Comparison of ENCODE assay signal across 19 mouse cellular contexts in genomic region chr1:91624028-91624427, GRCm38 (mm10).
DNase-seq lines count a peak whose midpoint lies in the region; ATAC-seq and TF ChIP-seq lines count a peak whose summit lies in the region.
"Had no signal": no experiment of that assay in that cellular context is flagged by ENCODE, and none has a peak within 500 bp of the region (broad histone marks: within the 10 kb centered on the region; RNA-seq: fewer than 3 reads in every experiment).

No protein-coding gene starts in this region.

- no peak for TF ChIP-seq CTCF in forebrain, postnatal 0 days (IDR thresholded peaks at IDR 0.05; ENCODE audit: low read depth)
- TF ChIP-seq CTCF in midbrain, postnatal 0 days (IDR thresholded peaks at IDR 0.05) = no peak

- no peak overlapping the region for H3K4me2 ChIP-seq in forebrain, postnatal 0 days (ENCODE audit: low read depth)
- no peak overlapping the region for H3K4me2 ChIP-seq in forebrain, embryonic 15.5 days (replicated peaks)
- no peak overlapping the region for H3K4me2 ChIP-seq in midbrain, postnatal 0 days (ENCODE audit: low read depth, low read length, poor library complexity, severe bottlenecking)
- H3K4me2 ChIP-seq in midbrain, embryonic 13.5 days (replicated peaks) = no peak overlapping the region
- H3K4me2 ChIP-seq in limb, embryonic 12.5 days = no peak overlapping the region
- H3K4me2 ChIP-seq in stomach, embryonic 16.5 days (ENCODE audit: low read depth, low read length) = no peak overlapping the region
- H3K4me2 ChIP-seq: heart, embryonic 11.5 days; liver, embryonic 12.5 days; neural tube, embryonic 15.5 days had no signal

- H3K4me3 ChIP-seq in forebrain, postnatal 0 days (ENCODE audit: low read depth, low read length) = no peak overlapping the region
- no peak overlapping the region for H3K4me3 ChIP-seq in forebrain, embryonic 15.5 days
- no peak overlapping the region for H3K4me3 ChIP-seq in midbrain, postnatal 0 days (ENCODE audit: low read depth, low read length)
- H3K4me3 ChIP-seq in midbrain, embryonic 13.5 days (replicated peaks) = no peak overlapping the region
- no peak overlapping the region for H3K4me3 ChIP-seq in limb, embryonic 12.5 days (replicated peaks)
- no peak overlapping the region for H3K4me3 ChIP-seq in stomach, embryonic 16.5 days (replicated peaks; ENCODE audit: low read length)
- H3K4me3 ChIP-seq: hindbrain, embryonic 10.5 days; liver, embryonic 12.5 days; neural tube, embryonic 15.5 days had no signal

- ATAC-seq in forebrain, postnatal 0 days = 0 out of 2 replicates have a peak, but pooled peaks have one; percentile 24
- no peak for ATAC-seq in forebrain, embryonic 15.5 days (replicated peaks)
- no peak for ATAC-seq in midbrain, postnatal 0 days (ENCODE audit: low FRiP score)
- ATAC-seq in midbrain, embryonic 13.5 days = no peak
- ATAC-seq in limb, embryonic 12.5 days (ENCODE audit: insufficient number of reproducible peaks, insufficient read depth, low FRiP score, low TSS enrichment, low read depth) = no peak
- no peak for ATAC-seq in stomach, embryonic 16.5 days (ENCODE audit: insufficient read depth, low FRiP score)
- ATAC-seq: CD4-positive, CD25-positive, alpha-beta regulatory T cell, adult 4 months; forebrain, embryonic 16.5 days; liver, embryonic 12.5 days had no signal

- no peak overlapping the region for H3K9ac ChIP-seq in forebrain, postnatal 0 days
- no peak overlapping the region for H3K9ac ChIP-seq in forebrain, embryonic 15.5 days (replicated peaks)
- H3K9ac ChIP-seq in midbrain, postnatal 0 days (replicated peaks; ENCODE audit: low read length, poor library complexity, severe bottlenecking) = no peak overlapping the region
- no peak overlapping the region for H3K9ac ChIP-seq in midbrain, embryonic 13.5 days (replicated peaks)
- H3K9ac ChIP-seq in limb, embryonic 12.5 days (replicated peaks) = no peak overlapping the region
- 0 out of 2 replicates have a peak overlapping the region, but pooled peaks have one; percentile 18 for H3K9ac ChIP-seq in stomach, embryonic 16.5 days (ENCODE audit: low read length)
- H3K9ac ChIP-seq: liver, embryonic 12.5 days; neural tube, embryonic 15.5 days had no signal

- no peaks in the 10 kb centered on the region for H3K36me3 ChIP-seq in forebrain, postnatal 0 days (ENCODE audit: insufficient read depth)
- H3K36me3 ChIP-seq in forebrain, embryonic 15.5 days = no peaks in the 10 kb centered on the region
- H3K36me3 ChIP-seq in midbrain, postnatal 0 days (ENCODE audit: insufficient read depth, low read length) = no peaks in the 10 kb centered on the region
- H3K36me3 ChIP-seq in midbrain, embryonic 13.5 days = no peaks in the 10 kb centered on the region
- no peaks in the 10 kb centered on the region for H3K36me3 ChIP-seq in limb, embryonic 12.5 days
- no peaks in the 10 kb centered on the region for H3K36me3 ChIP-seq in stomach, embryonic 16.5 days (ENCODE audit: control insufficient read depth, insufficient read depth, low read length)
- H3K36me3 ChIP-seq: hindbrain, embryonic 10.5 days; liver, embryonic 12.5 days; neural tube, embryonic 15.5 days had no signal

- H3K4me1 ChIP-seq in forebrain, postnatal 0 days (ENCODE audit: insufficient read depth) = peaks cover 2% of the 10 kb centered on the region; the same call in 1 of the 2 replicates
- H3K4me1 ChIP-seq in forebrain, embryonic 15.5 days = no peaks in the 10 kb centered on the region; the same call in 1 of the 2 replicates
- H3K4me1 ChIP-seq in midbrain, postnatal 0 days (ENCODE audit: insufficient read depth, low read length) = no peaks in the 10 kb centered on the region
- no peaks in the 10 kb centered on the region for H3K4me1 ChIP-seq in midbrain, embryonic 13.5 days (replicated peaks)
- peaks cover 32% of the 10 kb centered on the region for H3K4me1 ChIP-seq in limb, embryonic 12.5 days (replicated peaks)
- 0 out of 2 replicates have a peak, but pooled peaks cover 8% of the 10 kb centered on the region for H3K4me1 ChIP-seq in stomach, embryonic 16.5 days (ENCODE audit: control insufficient read depth, insufficient read depth, low read length)
- H3K4me1 ChIP-seq: liver, embryonic 12.5 days; neural tube, embryonic 15.5 days had no signal

- no peak overlapping the region for H3K27ac ChIP-seq in forebrain, postnatal 0 days (ENCODE audit: low read depth, low read length)
- H3K27ac ChIP-seq in forebrain, embryonic 15.5 days (replicated peaks) = no peak overlapping the region
- no peak overlapping the region for H3K27ac ChIP-seq in midbrain, postnatal 0 days (ENCODE audit: low read depth, low read length)
- no peak overlapping the region for H3K27ac ChIP-seq in midbrain, embryonic 13.5 days
- 0 out of 2 replicates have a peak overlapping the region, but pooled peaks have one; percentile 50 for H3K27ac ChIP-seq in limb, embryonic 12.5 days
- peak overlapping the region; percentile 61 for H3K27ac ChIP-seq in stomach, embryonic 16.5 days (ENCODE audit: low read length)
- H3K27ac ChIP-seq: hindbrain, embryonic 10.5 days; liver, embryonic 12.5 days; neural tube, embryonic 15.5 days had no signal

- WGBS in forebrain, postnatal 0 days = 59% methylated on average over 8 of the region's 8 CpGs
- 74% methylated on average over 8 of the region's 8 CpGs for WGBS in forebrain, embryonic 15.5 days
- WGBS in midbrain, postnatal 0 days = 70% methylated on average over 8 of the region's 8 CpGs
- 75% methylated on average over 8 of the region's 8 CpGs for WGBS in midbrain, embryonic 13.5 days
- WGBS in limb, embryonic 12.5 days = 62% methylated on average over 8 of the region's 8 CpGs
- whole genome bisulfite sequencing in stomach, embryonic 16.5 days = 42% methylated on average over 8 of the region's 8 CpGs

- H3K27me3 ChIP-seq in forebrain, postnatal 0 days (ENCODE audit: insufficient read depth, low read length) = no peaks in the 10 kb centered on the region
- no peaks in the 10 kb centered on the region for H3K27me3 ChIP-seq in forebrain, embryonic 15.5 days
- no peaks in the 10 kb centered on the region for H3K27me3 ChIP-seq in midbrain, postnatal 0 days (ENCODE audit: insufficient read depth, low read length)
- H3K27me3 ChIP-seq in midbrain, embryonic 13.5 days = no peaks in the 10 kb centered on the region
- H3K27me3 ChIP-seq in limb, embryonic 12.5 days = peaks cover 4% of the 10 kb centered on the region; the same call in 1 of the 2 replicates
- H3K27me3 ChIP-seq in stomach, embryonic 16.5 days (ENCODE audit: control insufficient read depth, insufficient read depth, low read length) = no peaks in the 10 kb centered on the region
- H3K27me3 ChIP-seq: liver, embryonic 12.5 days; neural tube, embryonic 15.5 days had no signal

- DNase-seq in forebrain, postnatal 0 days = peak; percentile 23
- DNase-seq in midbrain, postnatal 0 days (ENCODE audit: low spot score) = peak; percentile 31
- no peak for DNase-seq in ovary, postnatal 14 days (ENCODE audit: low spot score)
- no peak for DNase-seq in frontal cortex, postnatal 25 days (ENCODE audit: low spot score in 2 of 2)
- DNase-seq: adrenal gland, postnatal 14 days; cerebellum, adult 9-10 months; kidney, adult 11 months; kidney, postnatal 4 days; lung, adult 18-20 months had no signal

- no peaks in the 10 kb centered on the region for H3K9me3 ChIP-seq in forebrain, postnatal 0 days (ENCODE audit: low read length)
- H3K9me3 ChIP-seq in forebrain, embryonic 15.5 days = no peaks in the 10 kb centered on the region
- no peaks in the 10 kb centered on the region for H3K9me3 ChIP-seq in midbrain, postnatal 0 days (ENCODE audit: low read length)
- H3K9me3 ChIP-seq in midbrain, embryonic 13.5 days = no peaks in the 10 kb centered on the region
- H3K9me3 ChIP-seq in limb, embryonic 12.5 days = no peaks in the 10 kb centered on the region
- no peaks in the 10 kb centered on the region for H3K9me3 ChIP-seq in stomach, embryonic 16.5 days (replicated peaks; ENCODE audit: control insufficient read depth, low read length)
- H3K9me3 ChIP-seq: hindbrain, embryonic 10.5 days; liver, embryonic 12.5 days; neural tube, embryonic 15.5 days had no signal

Comparison
In these comparisons a context has a peak if more than half of its experiments do, and no peak if none do; other contexts are left out.
1. DNase-seq: peak in forebrain, postnatal 0 days (single experiment) and midbrain, postnatal 0 days (single experiment); none in ovary, postnatal 14 days (single experiment) and frontal cortex, postnatal 25 days (0 of 2).
2. H3K27ac ChIP-seq: peak in limb, embryonic 12.5 days (single experiment) and stomach, embryonic 16.5 days (single experiment); none in forebrain, postnatal 0 days (single experiment), forebrain, embryonic 15.5 days (single experiment), midbrain, postnatal 0 days (single experiment) and midbrain, embryonic 13.5 days (single experiment).